Mouse (Mus musculus) right cerebral cortex, postnatal 10 days (tissue): ENCODE measurements at regions not wholly inside any gene's neighbourhood (a gene's known extent, or its start where the extent isn't known, plus 50 kb on each side); places are given as distances from the start of the nearest gene placed in this dataset.

Experiments
- DNase-seq, 2 experiments: peaks; one replicate each; pipeline ENCODE4 v3.0.0; 2021; ENCODE audit warnings: low spot score in 2 of 2

DNA sequence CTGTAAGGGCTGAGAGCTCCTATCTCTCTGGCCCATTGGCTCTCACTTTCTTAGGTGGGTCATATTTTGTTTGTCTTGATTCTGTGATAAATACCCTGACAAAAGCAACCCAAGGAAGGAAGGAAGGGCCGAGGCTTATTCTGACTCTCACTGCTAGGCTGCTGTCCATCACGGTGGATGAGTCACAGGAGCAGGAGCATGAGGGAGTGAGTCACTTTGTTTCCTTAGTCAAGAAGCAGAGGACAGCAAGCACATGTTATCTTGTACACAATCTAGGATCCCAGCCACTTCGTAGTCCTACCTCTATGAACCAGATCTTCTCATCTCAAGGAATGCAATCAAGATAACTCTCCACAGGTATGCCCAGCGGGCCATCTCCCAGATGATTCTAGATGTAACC lies 69.9 kb downstream of the Atp6v1g3 start:
- no peak for DNase-seq

DNA sequence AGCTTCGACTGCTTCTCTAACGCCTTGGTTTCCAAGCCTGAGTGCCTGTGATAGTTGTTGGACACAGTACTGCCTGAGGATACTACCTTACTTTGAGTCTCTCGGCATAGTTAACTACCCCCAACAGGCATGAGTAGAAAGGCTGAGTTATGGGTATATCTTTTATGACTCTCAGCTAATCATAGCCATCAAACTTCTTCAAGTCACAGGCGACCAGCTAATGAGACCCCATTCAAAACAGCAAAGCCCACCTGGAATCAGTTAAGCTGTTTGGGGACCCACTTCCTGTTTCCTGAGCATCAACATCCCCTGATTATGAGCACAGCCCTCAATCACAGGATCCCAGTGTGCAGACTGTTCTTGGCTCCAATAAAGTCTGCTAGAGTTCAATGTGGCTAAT lies 71.4 kb downstream of the Atp6v1g3 start:
- no peak for DNase-seq

DNA sequence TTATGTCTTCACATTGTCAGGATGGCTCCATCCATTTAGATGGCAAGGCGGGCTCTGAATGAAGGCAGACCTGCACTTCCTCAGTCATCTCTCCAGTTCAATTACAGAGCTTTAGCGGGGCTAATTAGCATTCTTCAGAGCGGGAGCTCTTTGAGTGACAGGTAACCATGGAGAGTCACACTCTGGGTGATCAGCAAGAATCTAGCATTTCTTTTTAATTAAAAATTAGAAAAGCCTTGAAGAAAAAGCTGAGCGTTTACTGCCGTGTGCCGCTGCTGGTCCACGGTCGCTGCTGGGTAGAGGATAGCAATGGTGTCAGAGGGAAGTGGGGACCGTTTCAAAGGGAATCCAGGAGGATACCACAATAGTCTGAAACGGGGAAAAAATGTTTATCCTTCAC lies 72.5 kb downstream of the Atp6v1g3 start:
- DNase-seq: peak in 1 of 2 experiments; percentile 28

DNA sequence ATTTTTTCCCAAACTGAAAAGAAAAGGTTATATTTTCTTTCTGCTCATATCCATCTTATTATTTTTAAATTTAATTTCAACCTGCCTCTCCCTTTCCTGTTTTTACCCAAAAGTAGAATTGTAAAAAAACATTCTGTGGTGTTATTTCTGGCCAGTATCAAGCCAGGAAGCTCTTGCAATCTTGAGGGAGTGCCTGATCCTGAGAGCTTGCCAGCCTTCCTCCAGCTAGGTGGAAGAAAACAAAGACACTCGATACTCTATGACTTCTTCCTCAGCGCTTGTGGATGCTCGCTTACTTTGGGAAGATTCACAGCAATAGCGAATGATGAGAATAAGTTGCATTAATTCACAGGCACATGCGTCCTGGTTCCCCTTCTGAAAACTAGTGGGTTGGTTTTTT lies 73.4 kb downstream of the Atp6v1g3 start:
- no peak for DNase-seq

DNA sequence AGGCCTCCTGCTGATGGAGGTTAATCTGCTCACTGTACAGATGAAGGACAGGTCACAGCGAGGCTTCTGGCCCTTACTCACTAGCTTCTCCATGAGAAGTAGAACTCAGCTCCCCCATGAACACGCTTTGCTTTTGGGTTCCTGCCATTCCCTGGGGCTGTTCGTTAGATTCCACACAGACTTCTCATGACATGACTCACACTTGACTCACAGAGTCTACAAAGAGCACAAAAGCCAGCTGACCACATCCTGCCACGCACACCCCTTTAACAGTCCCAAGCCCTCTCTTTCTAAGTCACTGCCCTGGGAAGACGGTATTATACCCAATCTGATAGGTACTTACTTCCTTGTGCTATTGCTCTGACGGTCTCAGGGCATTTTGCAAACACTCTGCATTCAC lies 74.9 kb downstream of the Atp6v1g3 start:
- no peak for DNase-seq

DNA sequence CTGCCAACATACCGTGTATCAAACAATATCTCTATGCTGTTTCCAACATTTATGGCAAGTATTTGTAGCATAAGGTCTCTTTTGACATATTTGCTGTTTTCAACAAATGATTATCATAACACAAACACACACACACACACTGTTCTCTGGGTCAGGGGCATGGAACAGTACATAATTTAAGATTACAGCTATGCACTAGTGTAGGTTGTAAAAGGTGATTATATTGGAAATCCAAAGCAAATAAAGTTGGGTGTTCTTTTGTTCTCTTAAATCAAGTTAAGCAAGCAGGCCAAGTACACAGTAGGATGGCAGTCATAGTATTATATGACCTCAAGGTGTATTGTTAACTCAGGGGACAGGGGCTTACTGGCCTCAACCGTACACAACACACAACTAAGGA lies 75.6 kb downstream of the Atp6v1g3 start:
- no peak for DNase-seq

DNA sequence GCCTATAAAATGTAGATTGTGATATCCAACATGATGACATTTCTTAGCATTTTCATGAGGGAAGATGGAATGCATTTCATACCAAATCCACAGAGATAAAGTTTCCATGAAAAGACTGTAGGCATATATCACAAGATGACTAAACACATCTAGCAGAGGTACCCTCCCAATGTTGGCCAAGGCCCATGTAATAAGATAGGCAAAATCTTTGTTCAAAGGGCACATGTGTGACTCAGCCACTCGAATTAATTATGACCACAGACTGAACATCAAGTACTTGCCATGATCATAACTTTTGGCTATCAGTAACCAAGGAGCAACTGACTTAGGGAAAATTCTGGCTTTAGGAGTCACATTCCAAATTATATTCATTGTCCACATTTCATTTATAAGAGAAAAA lies 82.9 kb downstream of the Atp6v1g3 start:
- DNase-seq: no peak

DNA sequence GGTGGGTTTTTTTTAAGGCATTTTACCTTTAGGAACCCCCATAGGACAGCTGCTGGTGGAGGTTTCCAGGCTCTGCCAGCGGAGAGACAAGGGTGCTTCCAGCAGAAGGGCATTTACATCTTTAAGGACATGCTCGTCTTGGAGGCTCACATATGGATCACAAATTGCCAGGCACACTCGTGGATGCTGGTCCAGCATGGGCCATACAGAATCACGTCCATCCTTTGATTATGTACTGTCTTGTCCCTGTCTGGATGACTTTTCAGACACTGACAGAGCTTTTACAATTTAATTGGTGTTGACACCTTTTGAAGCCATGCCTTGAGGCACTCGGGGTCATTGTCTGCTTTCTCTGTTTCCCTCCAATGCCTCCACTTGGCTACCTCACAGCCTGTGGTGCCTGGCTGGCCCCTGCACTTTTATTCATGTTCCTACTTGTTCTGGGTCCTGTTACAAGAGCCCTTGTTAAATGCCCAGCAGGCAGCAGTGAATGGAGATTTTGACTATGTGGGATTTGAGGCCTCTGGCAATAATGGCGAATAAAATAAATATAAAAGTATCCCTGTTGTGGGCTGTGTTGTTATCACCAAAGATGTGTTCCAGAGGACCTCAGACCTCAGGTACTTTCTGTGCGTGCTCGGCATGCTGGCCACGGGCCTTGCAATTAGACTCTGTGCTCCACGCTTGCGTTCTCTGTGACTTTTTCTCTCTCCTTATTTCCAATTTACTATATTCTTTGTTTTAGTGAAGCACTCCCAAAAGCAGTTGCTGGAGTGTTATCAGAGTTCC lies 89.3 kb downstream of the Atp6v1g3 start:
- DNase-seq: no peak

DNA sequence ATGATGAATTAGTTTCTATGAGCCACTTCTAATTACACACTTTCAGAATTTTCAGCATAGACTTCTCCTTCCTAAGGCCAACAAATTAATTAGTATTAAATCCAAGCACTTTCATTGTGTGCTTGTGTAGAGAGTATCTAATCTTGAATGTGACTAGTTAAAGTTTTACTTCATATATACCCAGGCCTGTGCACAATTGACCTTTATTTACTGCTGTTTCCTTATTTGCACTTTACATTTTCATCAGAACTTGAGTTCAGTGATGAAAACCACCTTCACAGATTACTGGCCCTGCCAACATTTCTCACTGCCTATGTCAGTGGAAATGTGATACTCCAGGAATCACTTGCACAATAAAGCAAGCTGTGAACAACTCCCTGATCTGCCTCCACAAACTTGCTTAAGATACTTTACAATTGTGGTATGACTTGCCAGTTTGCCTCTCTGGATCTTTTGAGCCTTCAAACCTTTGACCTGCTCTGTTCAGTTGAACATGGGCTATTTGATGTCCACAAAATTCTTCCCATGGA lies 96.5 kb downstream of the Atp6v1g3 start:
- DNase-seq: no peak

DNA sequence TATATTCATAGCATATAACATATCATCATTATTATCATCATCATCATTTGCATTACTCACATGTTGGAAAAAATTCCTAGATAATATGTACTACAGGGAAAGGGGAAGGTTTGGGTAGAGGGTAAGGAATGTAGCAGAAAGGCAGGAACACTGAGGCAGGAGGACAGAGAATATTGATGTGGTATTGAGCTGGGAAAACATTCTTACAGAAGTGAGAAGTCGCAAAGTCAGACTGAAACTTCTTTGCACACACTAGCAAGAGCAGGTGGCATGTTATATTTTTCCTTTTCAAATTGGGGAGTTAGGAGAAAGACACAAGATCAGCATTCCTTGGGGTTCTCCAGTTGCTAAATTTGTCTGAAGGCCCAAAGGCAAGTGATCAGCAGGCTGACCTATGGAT lies 97.9 kb downstream of the Atp6v1g3 start:
- DNase-seq: no peak

DNA sequence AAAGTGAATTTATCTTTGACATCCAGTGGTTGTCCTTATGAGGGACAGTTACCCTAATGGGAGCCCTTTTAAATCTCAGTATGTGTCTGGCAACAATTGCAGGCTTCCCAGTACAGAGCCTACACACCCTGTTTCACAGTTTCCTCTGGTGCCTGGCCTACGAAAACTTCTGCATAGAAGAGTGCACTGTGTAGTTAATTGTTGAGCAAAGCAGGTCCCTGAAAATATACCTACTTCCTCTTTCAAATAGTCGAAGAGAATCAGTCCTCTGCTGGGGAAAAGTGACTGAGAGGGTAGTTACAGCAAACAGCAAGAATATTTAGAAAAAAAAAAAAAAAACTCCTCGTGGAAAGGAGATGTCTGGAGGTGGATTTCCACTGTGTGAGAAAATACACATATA lies 110.6 kb downstream of the Atp6v1g3 start:
- DNase-seq: no peak

DNA sequence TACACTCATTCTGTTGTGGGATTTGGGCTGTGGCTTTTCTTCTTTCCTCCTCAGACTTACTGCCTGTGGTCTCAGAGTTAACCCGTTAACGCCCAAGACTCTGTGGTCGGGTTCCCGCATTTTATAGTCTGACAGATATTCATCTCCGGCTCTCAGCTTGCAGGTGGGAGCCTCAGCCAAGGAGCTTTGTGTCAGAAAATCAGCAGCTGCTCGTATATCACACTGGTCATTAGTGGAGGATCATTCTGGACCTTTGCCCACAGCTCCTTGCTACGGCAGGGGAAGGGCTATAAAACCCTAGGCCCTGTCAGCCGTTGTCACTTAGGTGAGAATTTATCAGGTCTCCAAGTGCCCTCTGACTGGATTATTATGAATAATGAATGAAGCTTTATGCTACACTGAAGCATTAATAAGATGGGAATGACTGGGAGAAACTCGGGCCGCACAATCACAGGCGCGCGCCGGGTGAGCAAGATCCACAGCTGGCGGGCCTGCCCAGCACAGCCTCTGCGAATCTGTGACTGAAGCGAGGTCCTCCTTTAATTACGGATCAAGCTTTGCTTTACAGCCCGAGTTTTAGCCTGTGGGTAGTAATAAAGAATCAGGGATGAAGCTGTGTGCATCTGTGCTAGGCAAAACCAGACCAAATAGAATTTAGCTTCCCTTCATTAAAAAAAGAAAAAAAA lies 111.8 kb downstream of the Atp6v1g3 start:
- peak in 1 of 2 experiments; percentile 26 for DNase-seq

DNA sequence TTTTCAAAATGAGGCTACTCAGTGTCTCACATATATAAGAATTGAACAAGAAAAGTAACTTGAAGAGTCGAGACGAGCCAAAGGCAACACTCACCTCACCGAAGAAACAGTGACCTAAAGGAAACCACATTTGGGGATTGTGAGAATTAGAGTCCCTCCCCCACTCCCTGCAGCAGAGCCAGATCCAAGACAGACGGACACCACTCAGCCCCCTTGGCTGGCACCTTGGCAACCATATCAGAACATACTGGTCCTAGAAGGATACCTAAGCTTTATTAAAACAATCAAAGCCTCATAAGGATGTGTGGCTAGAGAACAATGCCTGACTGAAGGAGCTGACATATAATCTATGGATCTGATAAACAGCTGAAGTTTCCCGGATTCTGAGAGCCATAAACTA lies 112.5 kb downstream of the Atp6v1g3 start:
- DNase-seq: no peak

DNA sequence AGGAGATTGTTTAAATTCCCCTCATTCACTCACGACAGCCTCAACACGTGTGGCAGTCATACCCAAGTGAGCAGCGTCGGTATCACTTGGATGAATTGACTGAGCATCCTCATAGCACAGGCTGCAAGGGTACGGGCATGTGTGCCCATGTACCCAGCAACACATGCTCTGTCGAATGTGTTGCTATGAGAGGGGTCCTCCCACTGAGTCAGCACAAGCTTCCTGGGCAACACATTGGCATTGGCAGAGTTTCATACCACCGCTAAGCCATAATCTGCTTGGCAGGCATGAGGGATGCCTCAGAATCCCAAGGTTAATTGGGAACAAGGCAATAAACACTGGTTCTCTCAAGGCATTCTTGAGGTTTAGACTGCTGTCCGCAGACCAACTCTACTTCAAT lies 115.1 kb downstream of the Atp6v1g3 start:
- DNase-seq: peak in 1 of 2 experiments; percentile 19

DNA sequence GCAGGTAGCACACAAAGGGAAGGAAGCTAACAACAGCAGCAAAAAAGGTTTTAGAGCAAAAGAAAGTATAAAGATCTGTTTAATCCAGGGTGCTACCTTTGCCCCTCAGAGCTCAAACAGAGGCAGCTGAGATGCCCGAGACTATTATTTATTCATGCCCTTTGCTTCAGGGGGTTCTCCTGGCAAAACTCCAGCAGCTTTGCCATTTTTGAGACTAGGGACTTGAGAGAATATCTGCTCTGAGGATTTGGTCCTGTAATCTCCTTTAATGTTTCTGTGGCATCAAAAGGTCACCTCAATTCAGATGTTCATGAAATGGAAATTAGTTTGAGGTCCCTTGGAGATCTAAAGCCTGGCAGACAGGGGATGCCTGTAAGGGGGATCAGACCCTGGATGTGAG lies 116.1 kb downstream of the Atp6v1g3 start:
- DNase-seq: no peak

DNA sequence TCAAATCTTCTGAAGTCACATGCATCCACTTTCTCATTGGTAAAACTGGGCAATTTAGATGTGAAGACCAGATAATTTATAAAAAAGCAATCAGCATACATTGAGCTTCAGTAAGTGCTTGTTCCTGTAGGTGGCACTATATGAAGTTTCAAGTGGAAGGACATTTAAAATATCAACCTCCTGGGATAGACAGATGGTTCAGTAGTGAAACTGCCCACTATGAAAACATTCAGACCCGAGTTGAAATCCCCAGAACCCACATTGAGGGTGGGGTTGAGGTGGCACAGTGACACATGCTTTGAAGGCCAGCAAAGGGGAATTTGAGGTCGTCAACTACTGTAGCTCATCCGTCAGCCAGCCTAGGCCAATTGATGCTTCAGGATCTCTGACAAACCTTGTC lies 145.1 kb downstream of the Atp6v1g3 start:
- no peak for DNase-seq

DNA sequence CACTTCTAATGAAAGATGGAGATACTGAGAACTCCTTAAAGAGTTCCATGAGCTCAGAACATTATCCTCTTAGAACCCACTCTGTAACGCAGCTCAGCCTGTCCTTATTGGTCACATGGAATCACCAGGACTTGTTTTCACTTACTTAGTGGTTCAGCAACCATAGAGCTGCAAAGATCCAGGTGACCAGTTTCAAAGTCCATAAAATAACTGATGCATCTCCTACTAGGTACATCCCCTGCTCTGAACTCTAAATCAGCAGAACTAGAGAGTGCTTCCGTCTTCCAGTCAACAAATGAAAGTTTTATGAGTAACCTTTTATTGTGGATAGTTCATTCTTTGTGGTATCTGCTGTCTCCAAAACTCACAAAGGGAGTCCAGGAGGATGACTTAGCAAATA lies 153.9 kb downstream of the Atp6v1g3 start:
- no peak for DNase-seq
